Mouse (Mus musculus) liver, adult 2 months (tissue): ENCODE data around the gene Zfp119b.
"Not testable (repeated sequence)": the region's sequence is repeated elsewhere in the genome, so short reads cannot be mapped to it uniquely, and the experiment has no call there.

Source experiments
- CTCF ChIP-seq: fragments of 200-500 bp; IDR thresholded peaks from 2 replicates; pipeline ENCODE4 v1.5.1; 2011; ENCODE audit warnings: low read depth, low read length, control low read depth
- POLR2A ChIP-seq: fragments of 200-500 bp; IDR thresholded peaks from 2 replicates; pipeline ENCODE4 v1.6.1; 2011; ENCODE audit warnings: low read length, control low read depth; ENCODE audit not compliant: insufficient read depth; ENCODE audit errors: extremely low read depth

DNA sequence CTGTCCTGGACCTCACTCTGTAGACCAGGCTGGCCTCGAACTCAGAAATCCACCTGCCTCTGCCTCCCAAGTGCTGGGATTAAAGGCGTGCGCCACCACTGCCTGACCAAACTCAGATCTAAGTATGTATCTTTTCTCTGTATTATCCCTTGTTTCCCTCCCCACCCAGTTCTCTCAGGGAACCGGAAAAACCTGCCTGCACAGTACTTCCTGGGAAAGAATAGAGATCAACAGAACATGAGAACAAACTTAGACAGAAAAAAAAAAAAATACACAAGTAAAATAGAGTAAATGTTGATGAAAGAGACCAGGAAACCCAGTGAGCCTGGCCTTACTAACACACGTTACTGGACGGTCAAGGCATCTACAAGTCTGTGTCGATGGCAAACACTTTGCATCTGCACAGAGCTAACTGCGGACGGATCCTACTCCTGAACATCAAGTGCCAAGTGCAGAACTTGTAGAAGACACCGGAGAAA, 4.9 kb downstream of the Zfp119b start:
- TF ChIP-seq POLR2A, CTCF: not testable (repeated sequence)
